Comparison of ENCODE assay signal across 24 mouse cellular contexts in genomic region chr12:106076131-106076530, GRCm38 (mm10).
DNase-seq lines count a peak whose midpoint lies in the region; ATAC-seq and TF ChIP-seq lines count a peak whose summit lies in the region.
"Had no signal": no experiment of that assay in that cellular context is flagged by ENCODE, and none has a peak within 500 bp of the region (broad histone marks: within the 10 kb centered on the region; RNA-seq: fewer than 3 reads in every experiment).

No protein-coding gene starts in this region.

- H3K36me3 ChIP-seq in kidney, adult 2 months (ENCODE audit: control insufficient read depth, insufficient read depth, low read length): no peaks in the 10 kb centered on the region
- H3K36me3 ChIP-seq in kidney, embryonic 15.5 days: peaks cover 20% of the 10 kb centered on the region
- H3K36me3 ChIP-seq: embryonic facial prominence, embryonic 15.5 days; hindbrain, embryonic 13.5 days had no signal

- H3K27me3 ChIP-seq in kidney, adult 2 months (replicated peaks; ENCODE audit: control insufficient read depth, insufficient read depth, low read length): no peaks in the 10 kb centered on the region
- no peaks in the 10 kb centered on the region for H3K27me3 ChIP-seq in kidney, embryonic 15.5 days
- H3K27me3 ChIP-seq: embryonic facial prominence, embryonic 12.5 days; embryonic facial prominence, embryonic 15.5 days; hindbrain, embryonic 13.5 days had no signal

- no peak overlapping the region for H3K27ac ChIP-seq in kidney, adult 2 months (ENCODE audit: insufficient read depth, low read depth, low read length)
- no peak overlapping the region for H3K27ac ChIP-seq in kidney, embryonic 15.5 days
- H3K27ac ChIP-seq: embryonic facial prominence, embryonic 12.5 days; embryonic facial prominence, embryonic 15.5 days; gastrocnemius, adult 2 months; hindbrain, embryonic 10.5 days; hindbrain, embryonic 13.5 days had no signal

- TF ChIP-seq POLR2A in kidney, adult 2 months (IDR thresholded peaks at IDR 0.05; ENCODE audit: low read depth, low read length): no peak

- TF ChIP-seq CTCF in kidney, adult 2 months (conservative IDR thresholded peaks at IDR 0.05; ENCODE audit: insufficient read depth, insufficient read length, low read depth, low read length): no peak

- H3K4me1 ChIP-seq in kidney, adult 2 months (ENCODE audit: control insufficient read depth, insufficient read depth, low read length): peaks cover 7% of the 10 kb centered on the region; the same call in 1 of the 2 replicates
- peaks cover 7% of the 10 kb centered on the region; the same call in 1 of the 2 replicates for H3K4me1 ChIP-seq in kidney, embryonic 15.5 days

- no peaks in the 10 kb centered on the region for H3K9me3 ChIP-seq in kidney, embryonic 15.5 days (replicated peaks)
- H3K9me3 ChIP-seq: embryonic facial prominence, embryonic 12.5 days; embryonic facial prominence, embryonic 15.5 days; hindbrain, embryonic 10.5 days; hindbrain, embryonic 13.5 days had no signal

- no peak overlapping the region for H3K9ac ChIP-seq in kidney, embryonic 15.5 days
- H3K9ac ChIP-seq: embryonic facial prominence, embryonic 12.5 days; embryonic facial prominence, embryonic 15.5 days; forebrain, postnatal 0 days; hindbrain, embryonic 13.5 days had no signal

- no peak for ATAC-seq in kidney, embryonic 15.5 days (replicated peaks; ENCODE audit: low FRiP score)
- ATAC-seq: CD4-positive, CD25-positive, alpha-beta regulatory T cell, adult 4 months; forebrain, embryonic 14.5 days; forebrain, postnatal 0 days; hindbrain, embryonic 16.5 days had no signal

- H3K4me3 ChIP-seq in kidney, adult 2 months (ENCODE audit: insufficient read depth, low read depth, low read length): no peak overlapping the region
- H3K4me3 ChIP-seq in kidney, embryonic 15.5 days (replicated peaks): no peak overlapping the region
- H3K4me3 ChIP-seq: embryonic facial prominence, embryonic 12.5 days; embryonic facial prominence, embryonic 15.5 days; gastrocnemius, adult 2 months; hindbrain, embryonic 10.5 days; hindbrain, embryonic 13.5 days had no signal

- 88% methylated on average over 15 of the region's 15 CpGs for WGBS in kidney, adult 2 months
- WGBS in kidney, embryonic 15.5 days: 92% methylated on average over 15 of the region's 15 CpGs

- H3K4me2 ChIP-seq in kidney, embryonic 15.5 days: no peak overlapping the region
- H3K4me2 ChIP-seq: embryonic facial prominence, embryonic 12.5 days; embryonic facial prominence, embryonic 15.5 days; heart, embryonic 11.5 days; hindbrain, embryonic 13.5 days had no signal

- peak; percentile 66 for DNase-seq in kidney, adult 2 months
- no peak for DNase-seq in kidney, postnatal 25 days
- peak; percentile 6 to 53 for DNase-seq in kidney, postnatal 36 days
- peak; percentile 32 for DNase-seq in R1 (ENCODE audit: low read depth, low spot score)
- no peak for DNase-seq in heart, postnatal 4 days
- DNase-seq: adrenal gland, adult 2 months; adrenal gland, postnatal 14 days; cerebellum, adult 11 months; cerebellum, adult 2 months; cerebellum, adult 9-11 months; cerebellum, postnatal 25 days; forebrain, postnatal 0 days; gastrocnemius, adult 2 months; gastrocnemius, postnatal 14 days; heart, adult 11 months had no signal

Comparison
In these comparisons a context has a peak if more than half of its experiments do, and no peak if none do; other contexts are left out.
1. DNase-seq: peak in kidney, adult 2 months (single experiment), kidney, postnatal 36 days (2 of 2) and R1 (single experiment); none in kidney, postnatal 25 days (0 of 2) and heart, postnatal 4 days (single experiment).